In genomic region chr15:13217161-13217560, GRCm38 (mm10) we compare ENCODE assay signal across 25 mouse cellular contexts. TPM values are rescaled to one million over a fixed set of nuclear protein-coding genes. Genes with fewer than 3 reads are reported as not detected.
A peak's percentile ranks its signal among the peaks of the same experiment; 100 is the strongest.
DNase-seq lines count a peak whose midpoint lies in the region; ATAC-seq lines count a peak whose summit lies in the region.
"Had no signal": no experiment of that assay in that cellular context is flagged by ENCODE, and none has a peak within 500 bp of the region (broad histone marks: within the 10 kb centered on the region; RNA-seq: fewer than 3 reads in every experiment).

No protein-coding gene starts in this region.

- H3K27me3 ChIP-seq in heart, embryonic 13.5 days (replicated peaks), result no peaks in the 10 kb centered on the region
- H3K27me3 ChIP-seq in hindbrain, embryonic 13.5 days, result no peaks in the 10 kb centered on the region
- H3K27me3 ChIP-seq in hindbrain, embryonic 14.5 days (ENCODE audit: control insufficient read depth, insufficient read depth, low read length), result no peaks in the 10 kb centered on the region
- H3K27me3 ChIP-seq in neural tube, embryonic 11.5 days (ENCODE audit: control insufficient read depth, insufficient read depth, low read length), result no peaks in the 10 kb centered on the region
- no peaks in the 10 kb centered on the region for H3K27me3 ChIP-seq in stomach, embryonic 16.5 days (ENCODE audit: control insufficient read depth, insufficient read depth, low read length)
- H3K27me3 ChIP-seq: embryonic facial prominence, embryonic 15.5 days; forebrain, embryonic 15.5 days; limb, embryonic 15.5 days had no signal

- ATAC-seq in heart, embryonic 13.5 days (ENCODE audit: extremely low read depth, insufficient number of reproducible peaks, low FRiP score, low TSS enrichment), result no peak
- ATAC-seq in hindbrain, embryonic 13.5 days (ENCODE audit: low FRiP score), result 0 out of 2 replicates have a peak, but pooled peaks have one; percentile 28
- no peak for ATAC-seq in hindbrain, embryonic 14.5 days (ENCODE audit: low FRiP score)
- ATAC-seq in neural tube, embryonic 11.5 days (ENCODE audit: insufficient read depth, low FRiP score, low TSS enrichment), result no peak
- no peak for ATAC-seq in stomach, embryonic 16.5 days (ENCODE audit: insufficient read depth, low FRiP score)
- ATAC-seq: forebrain, embryonic 15.5 days had no signal

- H3K4me1 ChIP-seq in heart, embryonic 13.5 days, result peaks cover 6% of the 10 kb centered on the region
- H3K4me1 ChIP-seq in hindbrain, embryonic 13.5 days (replicated peaks), result 0 out of 2 replicates have a peak, but pooled peaks cover 5% of the 10 kb centered on the region
- 0 out of 2 replicates have a peak, but pooled peaks cover 3% of the 10 kb centered on the region for H3K4me1 ChIP-seq in hindbrain, embryonic 14.5 days (replicated peaks; ENCODE audit: control insufficient read depth, insufficient read depth, low read length)
- H3K4me1 ChIP-seq in neural tube, embryonic 11.5 days (ENCODE audit: control insufficient read depth, insufficient read depth, low read length), result no peaks in the 10 kb centered on the region
- H3K4me1 ChIP-seq in stomach, embryonic 16.5 days (ENCODE audit: control insufficient read depth, insufficient read depth, low read length), result no peaks in the 10 kb centered on the region
- H3K4me1 ChIP-seq: embryonic facial prominence, embryonic 15.5 days; forebrain, embryonic 15.5 days; limb, embryonic 15.5 days had no signal

- WGBS in heart, embryonic 13.5 days, result 79% methylated on average over 1 of the region's 1 CpGs
- 25% methylated on average over 1 of the region's 1 CpGs for WGBS in hindbrain, embryonic 13.5 days
- 16% methylated on average over 1 of the region's 1 CpGs for WGBS in hindbrain, embryonic 14.5 days
- WGBS in neural tube, embryonic 11.5 days, result 60% methylated on average over 1 of the region's 1 CpGs
- 83% methylated on average over 1 of the region's 1 CpGs for WGBS in stomach, embryonic 16.5 days

- intact Hi-C loops in left cerebral cortex, postnatal 25 days (cut with DNase I), result no loop called here

- peak overlapping the region; percentile 56 for H3K4me2 ChIP-seq in heart, embryonic 13.5 days
- H3K4me2 ChIP-seq in hindbrain, embryonic 13.5 days, result no peak overlapping the region
- H3K4me2 ChIP-seq in hindbrain, embryonic 14.5 days (replicated peaks), result no peak overlapping the region
- no peak overlapping the region for H3K4me2 ChIP-seq in neural tube, embryonic 11.5 days (ENCODE audit: low read depth)
- H3K4me2 ChIP-seq in stomach, embryonic 16.5 days (ENCODE audit: low read depth, low read length), result peak overlapping the region; percentile 22; the same call in 1 of the 2 replicates
- H3K4me2 ChIP-seq: embryonic facial prominence, embryonic 15.5 days; forebrain, embryonic 15.5 days; limb, embryonic 15.5 days had no signal

- H3K4me3 ChIP-seq in heart, embryonic 13.5 days, result no peak overlapping the region
- H3K4me3 ChIP-seq in hindbrain, embryonic 13.5 days, result no peak overlapping the region
- H3K4me3 ChIP-seq in hindbrain, embryonic 14.5 days (replicated peaks; ENCODE audit: low read length), result no peak overlapping the region
- H3K4me3 ChIP-seq in neural tube, embryonic 11.5 days (ENCODE audit: low read depth, low read length), result no peak overlapping the region
- H3K4me3 ChIP-seq in stomach, embryonic 16.5 days (replicated peaks; ENCODE audit: low read length), result no peak overlapping the region
- H3K4me3 ChIP-seq: embryonic facial prominence, embryonic 15.5 days; forebrain, embryonic 15.5 days; left cerebral cortex, adult 2 months; limb, embryonic 15.5 days had no signal

- no peaks in the 10 kb centered on the region for H3K9me3 ChIP-seq in heart, embryonic 13.5 days
- no peaks in the 10 kb centered on the region for H3K9me3 ChIP-seq in hindbrain, embryonic 13.5 days
- no peaks in the 10 kb centered on the region for H3K9me3 ChIP-seq in hindbrain, embryonic 14.5 days (ENCODE audit: control insufficient read depth, low read length)
- no peaks in the 10 kb centered on the region for H3K9me3 ChIP-seq in neural tube, embryonic 11.5 days (ENCODE audit: control insufficient read depth, low read length)
- H3K9me3 ChIP-seq in stomach, embryonic 16.5 days (replicated peaks; ENCODE audit: control insufficient read depth, low read length), result no peaks in the 10 kb centered on the region
- H3K9me3 ChIP-seq: embryonic facial prominence, embryonic 15.5 days; forebrain, embryonic 15.5 days; limb, embryonic 15.5 days had no signal

- no peak overlapping the region for H3K27ac ChIP-seq in heart, embryonic 13.5 days (replicated peaks)
- no peak overlapping the region for H3K27ac ChIP-seq in hindbrain, embryonic 13.5 days
- H3K27ac ChIP-seq in hindbrain, embryonic 14.5 days, result no peak overlapping the region
- H3K27ac ChIP-seq in neural tube, embryonic 11.5 days (ENCODE audit: low read depth, low read length), result no peak overlapping the region
- no peak overlapping the region for H3K27ac ChIP-seq in stomach, embryonic 16.5 days (ENCODE audit: low read length)
- H3K27ac ChIP-seq: embryonic facial prominence, embryonic 15.5 days; forebrain, embryonic 15.5 days; left cerebral cortex, adult 2 months; limb, embryonic 15.5 days; liver, embryonic 14.5 days had no signal

- DNase-seq in heart, adult 18-20 months, result no peak
- DNase-seq in hindbrain, embryonic 14.5 days (ENCODE audit: low spot score), result no peak
- peak; percentile 25 for DNase-seq in neural tube, embryonic 11.5 days (ENCODE audit: low spot score)
- no peak for DNase-seq in neural tube, embryonic 10.5 days (ENCODE audit: extremely low spot score, low spot score)
- DNase-seq in left cerebral cortex, postnatal 25 days (ENCODE audit: low spot score in 2 of 2), result no peak
- DNase-seq: adrenal gland, adult 2 months; cerebellum, adult 11-12 months; cerebellum, postnatal 10 days; gastrocnemius, postnatal 10 days; heart, postnatal 4 days; kidney, adult 8-10 months; kidney, postnatal 10 days; left cerebral cortex, postnatal 4 days; right cerebral cortex, postnatal 14 days; thymus, postnatal 25 days had no signal

- H3K9ac ChIP-seq in heart, embryonic 13.5 days, result no peak overlapping the region
- no peak overlapping the region for H3K9ac ChIP-seq in hindbrain, embryonic 13.5 days
- no peak overlapping the region for H3K9ac ChIP-seq in hindbrain, embryonic 14.5 days
- H3K9ac ChIP-seq in neural tube, embryonic 11.5 days (ENCODE audit: low read length), result no peak overlapping the region
- H3K9ac ChIP-seq in stomach, embryonic 16.5 days (ENCODE audit: low read length), result no peak overlapping the region
- H3K9ac ChIP-seq: embryonic facial prominence, embryonic 15.5 days; forebrain, embryonic 15.5 days; limb, embryonic 15.5 days; liver, embryonic 14.5 days had no signal

- H3K36me3 ChIP-seq in heart, embryonic 13.5 days, result no peaks in the 10 kb centered on the region
- no peaks in the 10 kb centered on the region for H3K36me3 ChIP-seq in hindbrain, embryonic 13.5 days
- H3K36me3 ChIP-seq in hindbrain, embryonic 14.5 days (replicated peaks; ENCODE audit: control insufficient read depth, insufficient read depth), result no peaks in the 10 kb centered on the region
- H3K36me3 ChIP-seq in neural tube, embryonic 11.5 days (ENCODE audit: control insufficient read depth, insufficient read depth, low read length), result no peaks in the 10 kb centered on the region
- no peaks in the 10 kb centered on the region for H3K36me3 ChIP-seq in stomach, embryonic 16.5 days (ENCODE audit: control insufficient read depth, insufficient read depth, low read length)
- H3K36me3 ChIP-seq: embryonic facial prominence, embryonic 15.5 days; forebrain, embryonic 15.5 days; limb, embryonic 15.5 days had no signal

RNA-seq across cellular contexts. Expression of gene Cdh6, which starts 43.7 kb away (rescaled TPM):
- 1.7 and 2.3 TPM in 2 replicates for polyA plus RNA-seq in heart, embryonic 13.5 days (2015; fragmentation: Nextera tagmentation; extraction: Ambion mirVana)
- under 1 TPM; 0.39 to 0.55 TPM for total RNA-seq in heart, adult 18-20 months (2021)
- 13.7 and 14.4 TPM in 2 replicates for polyA plus RNA-seq in hindbrain, embryonic 13.5 days (2015; fragmentation: Nextera tagmentation; extraction: Ambion mirVana)
- polyA plus RNA-seq in hindbrain, embryonic 14.5 days (2014; fragmentation: Nextera tagmentation; extraction: Ambion mirVana), result 18.2 and 18.4 TPM in 2 replicates
- 18.1 and 21.6 TPM in 2 replicates for polyA plus RNA-seq in neural tube, embryonic 11.5 days (2014; fragmentation: Nextera tagmentation; extraction: Ambion mirVana)
- polyA plus RNA-seq in stomach, embryonic 16.5 days (2015; fragmentation: Nextera tagmentation; extraction: Ambion mirVana), result 4.2 and 4.5 TPM in 2 replicates
- 10 to 100 TPM; 26.8 to 27.7 TPM for total RNA-seq in left cerebral cortex, postnatal 25 days (2021)
- total RNA-seq: granulocyte monocyte progenitor cell, adult 5-6 weeks; MEL had no signal

Comparison
In these comparisons a context has a peak if more than half of its experiments do, and no peak if none do; other contexts are left out.
1. H3K4me2 ChIP-seq: peak in heart, embryonic 13.5 days (single experiment) and stomach, embryonic 16.5 days (single experiment); none in hindbrain, embryonic 13.5 days (single experiment), hindbrain, embryonic 14.5 days (single experiment) and neural tube, embryonic 11.5 days (single experiment).